Mouse (Mus musculus) MEL-GATA-1-ER (cell line): ENCODE measurements at regions not wholly inside any gene's neighbourhood (a gene's known extent, or its start where the extent isn't known, plus 50 kb on each side); places are given as distances from the start of the nearest gene placed in this dataset.

Source experiments
- DNase-seq: peaks from one replicate; pipeline ENCODE4 v3.0.0-alpha.2; 2012; ENCODE audit warnings: low read depth; ENCODE audit errors: extremely low read depth

GRCm38 (mm10) chr17:62292703-62293102 lies 588.4 kb downstream of the Efna5 start:
- DNase-seq: peak; percentile 33

GRCm38 (mm10) chr17:62287666-62288065 lies 593.5 kb downstream of the Efna5 start:
- DNase-seq: no peak

- no peak for DNase-seq
Measured at GRCm38 (mm10) chr17:62287127-62287526, 594.0 kb downstream of the Efna5 start.

GRCm38 (mm10) chr17:62286086-62287080 lies 594.7 kb downstream of the Efna5 start:
- DNase-seq: no peak

GRCm38 (mm10) chr17:62280201-62280600 lies 600.9 kb downstream of the Efna5 start:
- DNase-seq: no peak

- no peak for DNase-seq
Measured at GRCm38 (mm10) chr17:62271399-62271798, 609.7 kb downstream of the Efna5 start.

- no peak for DNase-seq
Measured at GRCm38 (mm10) chr17:62269279-62269678, 611.8 kb downstream of the Efna5 start.

GRCm38 (mm10) chr17:62253448-62253847 lies 627.7 kb downstream of the Efna5 start:
- DNase-seq: no peak

- DNase-seq: no peak
Measured at GRCm38 (mm10) chr17:62248011-62248410, 633.1 kb downstream of the Efna5 start.

- DNase-seq: no peak
Measured at GRCm38 (mm10) chr17:62246650-62247049, 634.5 kb downstream of the Efna5 start.

GRCm38 (mm10) chr17:62230939-62231338 lies 650.2 kb downstream of the Efna5 start:
- DNase-seq: no peak

- DNase-seq: no peak
Measured at GRCm38 (mm10) chr17:62210441-62211025, 670.6 kb downstream of the Efna5 start.

- DNase-seq: no peak
Measured at GRCm38 (mm10) chr17:62202658-62203057, 678.5 kb downstream of the Efna5 start.

GRCm38 (mm10) chr17:62200491-62200890 lies 680.6 kb downstream of the Efna5 start:
- DNase-seq: no peak

- no peak for DNase-seq
Measured at GRCm38 (mm10) chr17:62199559-62199958, 681.6 kb downstream of the Efna5 start.

GRCm38 (mm10) chr17:62178612-62179210 lies 702.4 kb downstream of the Efna5 start:
- no peak for DNase-seq

- DNase-seq: no peak
Measured at GRCm38 (mm10) chr17:62176336-62176735, 704.8 kb downstream of the Efna5 start.

GRCm38 (mm10) chr17:62172305-62172704 lies 708.8 kb downstream of the Efna5 start:
- no peak for DNase-seq

GRCm38 (mm10) chr17:62171532-62171931 lies 709.6 kb downstream of the Efna5 start:
- no peak for DNase-seq

- DNase-seq: peak; percentile 12
Measured at GRCm38 (mm10) chr17:62161457-62161856, 719.7 kb downstream of the Efna5 start.

- DNase-seq: no peak
Measured at GRCm38 (mm10) chr17:62160301-62160700, 720.8 kb downstream of the Efna5 start.

GRCm38 (mm10) chr17:62135050-62135449 lies 746.1 kb downstream of the Efna5 start:
- DNase-seq: no peak
